Mouse (Mus musculus): ENCODE results near the gene Ahdc1. TPM values are rescaled to one million over a fixed set of nuclear protein-coding genes. Genes with fewer than 3 reads are reported as not detected.
A peak's percentile ranks its signal among the peaks of the same experiment; 100 is the strongest.

Gene Ahdc1
- total and polyA plus RNA-seq, 2 experiments from 2014 or later = 5.2 to 40.5 TPM

- Histone ChIP-seq H3K9me3 (replicated peaks; ENCODE audit: control insufficient read depth, low read length) (no peaks in the 10 kb centered on the region), H3K36me3 (replicated peaks; ENCODE audit: control insufficient read depth, insufficient read depth, low read length) (no peaks in the 10 kb centered on the region), H3K4me1 (ENCODE audit: control insufficient read depth, insufficient read depth) (peaks cover 90% of the 10 kb centered on the region), H3K4me3 (ENCODE audit: low read depth, low read length) (no peak overlapping the region), H3K27ac (ENCODE audit: low read depth) (peak overlapping the region; percentile 92), H3K4me2 (ENCODE audit: low read depth, low read length) (peak overlapping the region; percentile 35), H3K9ac (replicated peaks; ENCODE audit: low read depth, low read length) (peak overlapping the region; percentile 32), H3K27me3 (ENCODE audit: control insufficient read depth, insufficient read depth, low read length) (no peaks in the 10 kb centered on the region)
- DNase-seq (ENCODE audit: low spot score) = no peak
- no peak for TF ChIP-seq EP300 (IDR thresholded peaks at IDR 0.05; ENCODE audit: low read depth)
- no peak for TF ChIP-seq CTCF (IDR thresholded peaks at IDR 0.05; ENCODE audit: low read depth)
- peak; percentile 64 for ATAC-seq (ENCODE audit: insufficient read depth, low read depth)
- 26% methylated on average over 19 of the region's 19 CpGs for WGBS
Observed at GRCm38 (mm10) chr4:133049071-133049920, 38.2 kb downstream of the Ahdc1 start.

GRCm38 (mm10) chr4:133050196-133050836 lies 39.3 kb downstream of the Ahdc1 start:
- Histone ChIP-seq H3K4me3 (ENCODE audit: low read depth, low read length) (no peak overlapping the region), H3K9me3 (replicated peaks; ENCODE audit: control insufficient read depth, low read length) (no peaks in the 10 kb centered on the region), H3K27ac (ENCODE audit: low read depth) (peak overlapping the region; percentile 92), H3K4me2 (ENCODE audit: low read depth, low read length) (no peak overlapping the region), H3K4me1 (ENCODE audit: control insufficient read depth, insufficient read depth) (peaks cover 80% of the 10 kb centered on the region), H3K27me3 (ENCODE audit: control insufficient read depth, insufficient read depth, low read length) (no peaks in the 10 kb centered on the region), H3K9ac (replicated peaks; ENCODE audit: low read depth, low read length) (no peak overlapping the region), H3K36me3 (replicated peaks; ENCODE audit: control insufficient read depth, insufficient read depth, low read length) (0 out of 2 replicates have a peak, but pooled peaks cover 7% of the 10 kb centered on the region)
- TF ChIP-seq CTCF (IDR thresholded peaks at IDR 0.05; ENCODE audit: low read depth) (no peak), EP300 (IDR thresholded peaks at IDR 0.05; ENCODE audit: low read depth) (no peak)
- WGBS = 43% methylated on average over 9 of the region's 9 CpGs
- DNase-seq (ENCODE audit: low spot score) = no peak
- no peak for ATAC-seq (ENCODE audit: insufficient read depth, low read depth)

GRCm38 (mm10) chr4:133050837-133051549 lies 39.9 kb downstream of the Ahdc1 start:
- WGBS = 59% methylated on average over 6 of the region's 6 CpGs

GRCm38 (mm10) chr4:133051550-133051865 lies 40.4 kb downstream of the Ahdc1 start:
- ATAC-seq (ENCODE audit: insufficient read depth, low read depth) (no peak), DNase-seq (ENCODE audit: low spot score) (no peak)
- 34% methylated on average over 14 of the region's 14 CpGs for WGBS
- Histone ChIP-seq H3K27ac (ENCODE audit: low read depth) (no peak overlapping the region), H3K27me3 (ENCODE audit: control insufficient read depth, insufficient read depth, low read length) (no peaks in the 10 kb centered on the region), H3K4me3 (ENCODE audit: low read depth, low read length) (no peak overlapping the region), H3K4me2 (ENCODE audit: low read depth, low read length) (no peak overlapping the region), H3K4me1 (ENCODE audit: control insufficient read depth, insufficient read depth) (peaks cover 77% of the 10 kb centered on the region), H3K36me3 (replicated peaks; ENCODE audit: control insufficient read depth, insufficient read depth, low read length) (0 out of 2 replicates have a peak, but pooled peaks cover 8% of the 10 kb centered on the region), H3K9ac (replicated peaks; ENCODE audit: low read depth, low read length) (no peak overlapping the region; the same call in 1 of the 2 replicates), H3K9me3 (replicated peaks; ENCODE audit: control insufficient read depth, low read length) (no peaks in the 10 kb centered on the region)
- TF ChIP-seq EP300 (IDR thresholded peaks at IDR 0.05; ENCODE audit: low read depth) = no peak
- TF ChIP-seq CTCF (IDR thresholded peaks at IDR 0.05; ENCODE audit: low read depth) = no peak

More at GRCm38 (mm10) chr4:133050837-133051549, 39.9 kb downstream of the Ahdc1 start:
- Histone ChIP-seq H3K9ac (replicated peaks; ENCODE audit: low read depth, low read length) (no peak overlapping the region), H3K27me3 (ENCODE audit: control insufficient read depth, insufficient read depth, low read length) (no peaks in the 10 kb centered on the region), H3K4me2 (ENCODE audit: low read depth, low read length) (no peak overlapping the region), H3K4me3 (ENCODE audit: low read depth, low read length) (no peak overlapping the region), H3K9me3 (replicated peaks; ENCODE audit: control insufficient read depth, low read length) (no peaks in the 10 kb centered on the region), H3K27ac (ENCODE audit: low read depth) (peak overlapping the region; percentile 92; the same call in 1 of the 2 replicates), H3K4me1 (ENCODE audit: control insufficient read depth, insufficient read depth) (peaks cover 75% of the 10 kb centered on the region), H3K36me3 (replicated peaks; ENCODE audit: control insufficient read depth, insufficient read depth, low read length) (0 out of 2 replicates have a peak, but pooled peaks cover 8% of the 10 kb centered on the region)
- no peak for TF ChIP-seq EP300 (IDR thresholded peaks at IDR 0.05; ENCODE audit: low read depth)
- no peak for TF ChIP-seq CTCF (IDR thresholded peaks at IDR 0.05; ENCODE audit: low read depth)
- no peak for ATAC-seq (ENCODE audit: insufficient read depth, low read depth)
- DNase-seq (ENCODE audit: low spot score) = no peak

GRCm38 (mm10) chr4:133052029-133052745 lies 41.1 kb downstream of the Ahdc1 start:
- H3K4me3 ChIP-seq (ENCODE audit: low read depth, low read length) = no peak overlapping the region
- DNase-seq (ENCODE audit: low spot score) (no peak), ATAC-seq (ENCODE audit: insufficient read depth, low read depth) (no peak)
- H3K9ac ChIP-seq (replicated peaks; ENCODE audit: low read depth, low read length) = no peak overlapping the region; the same call in 1 of the 2 replicates
- 0 out of 2 replicates have a peak, but pooled peaks cover 8% of the 10 kb centered on the region for H3K36me3 ChIP-seq (replicated peaks; ENCODE audit: control insufficient read depth, insufficient read depth, low read length)
- H3K4me1 ChIP-seq (ENCODE audit: control insufficient read depth, insufficient read depth) = peaks cover 77% of the 10 kb centered on the region
- no peaks in the 10 kb centered on the region for H3K27me3 ChIP-seq (ENCODE audit: control insufficient read depth, insufficient read depth, low read length)
- TF ChIP-seq EP300 (IDR thresholded peaks at IDR 0.05; ENCODE audit: low read depth) = no peak
- no peak for TF ChIP-seq CTCF (IDR thresholded peaks at IDR 0.05; ENCODE audit: low read depth)
- no peak overlapping the region for H3K4me2 ChIP-seq (ENCODE audit: low read depth, low read length)
- H3K27ac ChIP-seq (ENCODE audit: low read depth) = peak overlapping the region; percentile 41
- 52% methylated on average over 6 of the region's 6 CpGs for WGBS
- H3K9me3 ChIP-seq (replicated peaks; ENCODE audit: control insufficient read depth, low read length) = no peaks in the 10 kb centered on the region

Measured in heart, postnatal 0 days (tissue).